Mouse (Mus musculus) bone marrow macrophage, adult 2 months (primary cell): ENCODE data around the gene Adpgk.

Experiments
- CTCF ChIP-seq: IDR thresholded peaks from 2 replicates; pipeline ENCODE4 v1.5.1; 2012; ENCODE audit warnings: low read depth, mild to moderate bottlenecking, low read length, moderate library complexity
- POLR2A ChIP-seq: IDR thresholded peaks from 2 replicates; pipeline ENCODE4 v1.6.1; 2012; ENCODE audit warnings: mild to moderate bottlenecking, low read depth, low read length, borderline replicate concordance

- TF ChIP-seq POLR2A (no peak), CTCF (no peak)
Observed at GRCm38 (mm10) chr9:59338411-59338810, 47.1 kb downstream of the Adpgk start.
